Mouse (Mus musculus) megakaryocyte progenitor cell, adult 5-6 weeks (primary cell): ENCODE measurements around the gene Yeats2. TPM values are rescaled to one million over a fixed set of nuclear protein-coding genes. Genes with fewer than 3 reads are reported as not detected.

Source experiments
- ATAC-seq: replicated peaks from 2 replicates; pipeline ENCODE4 v1.8.0; 2016; ENCODE audit warnings: mild to moderate bottlenecking, moderate TSS enrichment, inconsistent platforms; ENCODE audit not compliant: poor library complexity
- total RNA-seq, 2 experiments: library from RNA; stranded (forward) in 1 of 2; stranded (reverse) in 1 of 2; fragments of 157-497, 149-512 nt in 1 of 2; fragments of 200-1000 nt in 1 of 2; gene quantifications; 2 replicates each; pipeline versions ENCODE4 v1.2.3 to v1.2.4; 2015 to 2017

Yeats2 gene
- total RNA-seq (2015) (38.9 and 46.6 TPM in 2 replicates), total RNA-seq (2017) (31.9 and 32.6 TPM in 2 replicates)

DNA sequence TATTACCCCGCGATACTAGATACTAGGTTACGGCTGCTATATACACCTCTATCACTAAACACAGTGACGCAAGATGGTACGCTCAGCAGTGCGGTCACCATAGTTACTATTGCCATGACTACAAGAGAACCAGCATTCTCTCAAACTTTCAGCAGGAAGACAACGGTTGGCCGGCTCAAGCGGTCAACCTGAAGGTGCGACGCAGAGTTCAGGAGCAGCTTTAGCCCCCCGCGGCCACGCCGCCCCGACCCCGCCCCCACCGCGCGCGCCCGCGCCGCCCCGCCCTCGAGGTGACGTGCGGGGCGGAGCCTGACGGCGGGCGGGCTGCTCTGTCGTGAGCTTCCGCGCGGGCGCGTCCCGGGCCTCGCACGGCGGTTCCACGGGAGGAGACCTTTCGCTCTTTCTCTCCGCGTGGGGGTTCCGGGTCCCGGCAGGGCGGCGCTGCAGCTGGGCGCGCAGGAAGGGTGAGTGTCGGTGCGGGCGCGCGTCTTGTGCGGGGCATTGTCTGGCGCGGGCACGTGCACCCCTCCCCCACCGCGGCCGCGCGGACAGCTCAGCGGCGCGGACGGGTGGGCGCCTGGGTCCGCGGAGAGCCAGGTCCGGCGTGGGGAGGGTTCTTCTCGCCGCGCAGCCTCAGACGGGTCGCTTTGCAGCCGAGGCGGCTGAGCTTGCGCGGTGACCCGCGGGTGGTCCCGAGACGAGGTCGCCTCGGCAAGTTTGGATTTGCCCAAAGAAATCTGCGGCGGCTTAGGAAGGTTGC is at the start of gene Yeats2:
Yeats2 (plus strand) TSS at position 292 of the 760 bp plus-strand sequence.
- ATAC-seq, result peak; percentile 79

- no peak for ATAC-seq
These were observed 44.9 kb upstream of the Yeats2 start for GRCm38 (mm10) chr16:20095966-20096365.

GRCm38 (mm10) chr16:20097069-20097710 is 43.7 kb upstream of the Yeats2 start, which contains the start of gene Klhl24:
Gene Klhl24, plus strand, starts transcription at chr16:20097542.
- peak; percentile 86 for ATAC-seq

GRCm38 (mm10) chr16:20097711-20098374 is 43.0 kb upstream of the Yeats2 start:
- ATAC-seq, result peak; percentile 79

DNA sequence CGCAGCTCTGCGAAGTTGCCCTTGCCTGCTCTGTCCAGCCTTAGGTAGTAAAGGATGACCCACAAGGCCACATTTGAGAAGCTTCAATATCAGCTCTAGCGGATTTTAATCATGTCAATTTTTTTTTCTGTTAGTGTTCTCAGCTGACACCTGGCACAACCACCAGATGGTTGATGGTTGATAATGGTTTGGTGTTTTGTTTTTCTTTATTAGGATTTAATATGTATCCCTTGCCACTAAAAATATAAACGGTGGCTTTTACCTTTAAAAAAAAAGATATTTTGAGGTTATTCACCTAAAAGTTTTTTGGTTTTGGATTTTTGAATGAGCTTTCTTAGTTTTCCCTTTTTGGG is 42.5 kb upstream of the Yeats2 start:
- peak; percentile 10; the same call in 1 of the 2 replicates for ATAC-seq

GRCm38 (mm10) chr16:20098866-20099629 is 41.8 kb upstream of the Yeats2 start:
- no peak for ATAC-seq

DNA sequence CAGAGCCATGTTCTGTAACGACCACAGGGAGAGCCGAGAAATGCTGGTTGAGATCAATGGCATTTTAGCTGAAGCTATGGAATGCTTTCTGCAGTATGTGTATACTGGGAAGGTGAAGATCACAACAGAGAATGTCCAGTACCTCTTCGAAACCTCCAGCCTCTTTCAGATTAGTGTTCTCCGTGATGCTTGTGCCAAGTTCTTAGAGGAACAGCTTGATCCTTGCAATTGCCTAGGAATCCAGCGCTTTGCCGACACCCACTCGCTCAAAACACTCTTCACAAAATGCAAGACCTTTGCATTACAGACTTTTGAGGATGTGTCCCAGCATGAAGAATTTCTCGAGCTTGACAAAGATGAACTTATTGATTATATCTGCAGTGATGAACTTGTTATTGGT is 33.9 kb upstream of the Yeats2 start:
- ATAC-seq, result no peak

DNA sequence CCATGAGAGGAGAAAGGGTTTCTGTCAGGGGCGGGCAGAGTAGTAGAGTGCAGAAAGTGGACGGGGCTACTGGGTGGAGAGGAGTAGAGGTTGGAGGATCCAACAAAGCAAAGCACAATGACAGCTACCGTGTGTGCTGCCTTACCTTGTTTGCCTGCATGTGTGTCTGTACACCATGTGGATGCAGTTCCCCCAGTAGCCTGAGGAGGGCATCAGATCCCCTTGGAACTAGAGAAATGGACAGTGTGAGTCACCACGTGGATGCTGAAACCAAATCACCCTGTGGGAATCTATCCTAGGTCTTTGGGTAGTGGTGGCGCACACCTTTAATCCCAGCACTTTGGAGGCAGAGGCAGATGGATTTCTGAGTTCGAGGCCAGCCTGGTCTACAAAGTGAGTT is 31.9 kb upstream of the Yeats2 start:
- ATAC-seq, result 0 out of 2 replicates have a peak, but pooled peaks have one; percentile 23

- ATAC-seq, result no peak
These were observed 28.2 kb upstream of the Yeats2 start for GRCm38 (mm10) chr16:20112649-20113048.

- ATAC-seq, result no peak
These were observed 24.8 kb upstream of the Yeats2 start for GRCm38 (mm10) chr16:20116069-20116468.

- peak; percentile 76 for ATAC-seq
These were observed 14.5 kb upstream of the Yeats2 start for GRCm38 (mm10) chr16:20126319-20126883.

GRCm38 (mm10) chr16:20130397-20130796 is 10.5 kb upstream of the Yeats2 start:
- no peak for ATAC-seq

DNA sequence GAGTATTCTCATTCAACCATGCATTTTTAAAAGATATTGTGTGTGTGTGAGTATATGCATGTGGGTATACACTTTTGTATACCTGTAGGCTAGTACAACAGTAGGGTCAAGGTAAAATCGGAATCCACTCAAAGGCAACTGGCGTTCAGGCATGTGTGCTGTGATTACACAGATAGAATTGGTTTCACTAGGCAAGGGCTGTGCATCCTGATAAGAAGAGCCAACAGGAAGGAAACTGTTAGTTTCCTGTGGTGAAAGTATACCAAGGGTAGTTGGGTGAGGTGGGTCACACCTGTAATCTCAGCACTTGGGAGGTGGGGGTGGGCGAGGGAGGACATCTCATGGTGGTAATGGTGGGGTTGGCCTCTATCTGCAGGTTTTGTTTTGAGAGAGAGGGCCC is 3.7 kb downstream of the Yeats2 start:
- no peak for ATAC-seq

GRCm38 (mm10) chr16:20151991-20152390 is 11.1 kb downstream of the Yeats2 start:
- ATAC-seq, result no peak

GRCm38 (mm10) chr16:20153742-20154141 is 12.9 kb downstream of the Yeats2 start:
- no peak for ATAC-seq

GRCm38 (mm10) chr16:20160130-20160529 is 19.3 kb downstream of the Yeats2 start:
- ATAC-seq, result peak; percentile 52; the same call in 1 of the 2 replicates

- ATAC-seq, result no peak
These were observed 28.2 kb downstream of the Yeats2 start for GRCm38 (mm10) chr16:20169071-20169470.

GRCm38 (mm10) chr16:20169471-20170106 is 28.7 kb downstream of the Yeats2 start:
- ATAC-seq, result peak; percentile 98

- 0 out of 2 replicates have a peak, but pooled peaks have one; percentile 34 for ATAC-seq
These were observed 38.7 kb downstream of the Yeats2 start for GRCm38 (mm10) chr16:20179406-20180175.
